Mouse (Mus musculus): ENCODE data around the gene Naa40.

DNA sequence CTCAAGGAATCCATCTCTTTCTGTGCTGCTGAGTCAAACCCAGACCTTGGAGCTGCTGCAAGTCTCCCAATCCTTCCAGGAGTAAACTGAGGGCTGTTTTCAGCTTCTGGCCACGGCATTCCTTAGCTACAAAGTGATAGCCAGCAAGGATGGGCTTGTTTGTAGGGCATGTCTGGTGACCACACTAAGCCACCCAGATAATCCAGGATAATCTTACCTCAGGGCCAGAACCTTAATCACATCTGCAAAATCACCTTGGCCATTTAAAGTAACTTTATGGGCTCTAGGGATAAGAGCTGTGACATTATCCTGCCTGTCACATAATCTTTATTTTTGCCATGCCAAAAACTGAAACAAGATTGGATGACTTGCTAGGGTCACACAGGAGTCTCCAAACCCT lies 28.8 kb downstream of the Naa40 start:
- TF ChIP-seq POLR2A (IDR thresholded peaks at IDR 0.05; ENCODE audit: insufficient read depth, low read depth, low read length) = no peak
- no peak for TF ChIP-seq CTCF (IDR thresholded peaks at IDR 0.05)
- TF ChIP-seq EP300 (IDR thresholded peaks at IDR 0.05; ENCODE audit: insufficient read depth, low read depth, low read length) = no peak

Data from heart, adult 2 months (tissue).